Mouse (Mus musculus) myocyte (in vitro differentiated cells): ENCODE measurements around the gene Clpx. TPM values are rescaled to one million over a fixed set of nuclear protein-coding genes. Genes with fewer than 3 reads are reported as not detected.

Source experiments
- H3K27me3 ChIP-seq: one replicate; pipeline ENCODE4 v1.6.1; 2011; ENCODE audit not compliant: control insufficient read depth, insufficient read depth, insufficient read length
- H3K36me3 ChIP-seq: one replicate; pipeline ENCODE4 v1.6.1; 2011; ENCODE audit not compliant: control insufficient read depth, insufficient read depth
- H3K4me2 ChIP-seq: one replicate; pipeline ENCODE4 v1.6.1; 2011; ENCODE audit warnings: low read depth, control low read depth
- H3K4me3 ChIP-seq: one replicate; pipeline ENCODE4 v1.5.1; 2011; ENCODE audit warnings: mild to moderate bottlenecking, control low read depth, moderate library complexity
- H3K79me2 ChIP-seq: one replicate; pipeline ENCODE4 v1.6.1; 2011; ENCODE audit not compliant: control insufficient read depth, insufficient read depth
- H3ac ChIP-seq: one replicate; pipeline ENCODE4 v1.6.1; 2011; ENCODE audit not compliant: control insufficient read depth, insufficient read length
- CEBPB ChIP-seq: IDR thresholded peaks from 2 replicates; pipeline ENCODE4 v1.6.1; 2011; ENCODE audit warnings: mild to moderate bottlenecking, moderate library complexity; ENCODE audit not compliant: poor library complexity, insufficient read depth, severe bottlenecking
- E2F4 ChIP-seq: IDR thresholded peaks from one replicate; pipeline ENCODE4 v1.6.1; 2011; ENCODE audit warnings: mild to moderate bottlenecking, control low read depth, moderate library complexity; ENCODE audit not compliant: insufficient read depth
- MAX ChIP-seq: IDR thresholded peaks from one replicate; pipeline ENCODE4 v1.6.1; 2011; ENCODE audit warnings: low read depth, mild to moderate bottlenecking, control low read depth
- MYOD1 ChIP-seq, 3 experiments: IDR thresholded peaks; one replicate each; pipeline ENCODE4 v1.6.1; 2011; ENCODE audit warnings: control low read depth in 2 of 3, low read depth in 2 of 3, mild to moderate bottlenecking in 2 of 3, moderate library complexity in 1 of 3; ENCODE audit not compliant: insufficient read length in 2 of 3, control insufficient read depth in 1 of 3
- MYOG ChIP-seq, 3 experiments: IDR thresholded peaks; one replicate each; pipeline ENCODE4 v1.6.1; 2011; ENCODE audit warnings: control low read depth in 2 of 3, low read depth in 2 of 3, mild to moderate bottlenecking in 2 of 3; ENCODE audit not compliant: insufficient read length in 2 of 3, control insufficient read depth in 1 of 3, insufficient read depth in 1 of 3
- POLR2A ChIP-seq: IDR thresholded peaks from one replicate; pipeline ENCODE4 v1.6.1; 2011; ENCODE audit warnings: low read depth, mild to moderate bottlenecking, control low read depth, moderate library complexity; ENCODE audit not compliant: insufficient read length
- POLR2AphosphoS2 ChIP-seq: IDR thresholded peaks from one replicate; pipeline ENCODE4 v1.6.1; 2011; ENCODE audit warnings: low read depth, control low read depth; ENCODE audit not compliant: insufficient read length
- REST ChIP-seq: IDR thresholded peaks from one replicate; pipeline ENCODE4 v1.6.1; 2011; ENCODE audit warnings: mild to moderate bottlenecking, control low read depth, moderate library complexity; ENCODE audit not compliant: insufficient read depth, insufficient read length
- SRF ChIP-seq: IDR thresholded peaks from one replicate; pipeline ENCODE4 v1.6.1; 2011; ENCODE audit warnings: low read depth; ENCODE audit not compliant: control insufficient read depth, insufficient read length
- TCF12 ChIP-seq: IDR thresholded peaks from one replicate; pipeline ENCODE4 v1.6.1; 2011; ENCODE audit warnings: mild to moderate bottlenecking, control low read depth; ENCODE audit not compliant: poor library complexity, insufficient read depth, severe bottlenecking
- TCF3 ChIP-seq: IDR thresholded peaks from one replicate; pipeline ENCODE4 v1.6.1; 2011; ENCODE audit warnings: low read depth, control low read depth; ENCODE audit not compliant: insufficient read length
- USF1 ChIP-seq: IDR thresholded peaks from one replicate; pipeline ENCODE4 v1.6.1; 2011; ENCODE audit warnings: low read depth, mild to moderate bottlenecking, control low read depth, moderate library complexity
- polyA plus RNA-seq: library from polyadenylated mRNA; unstranded; fragments of >200 nt; fragmentation: generic; extraction: Trizol; gene quantifications from one replicate; pipeline ENCODE4 v1.2.1, GENCODE M21; 2012; ENCODE audit warnings: missing spikeins

The Clpx gene
- polyA plus RNA-seq, 1 experiment: 13.0 TPM

DNA sequence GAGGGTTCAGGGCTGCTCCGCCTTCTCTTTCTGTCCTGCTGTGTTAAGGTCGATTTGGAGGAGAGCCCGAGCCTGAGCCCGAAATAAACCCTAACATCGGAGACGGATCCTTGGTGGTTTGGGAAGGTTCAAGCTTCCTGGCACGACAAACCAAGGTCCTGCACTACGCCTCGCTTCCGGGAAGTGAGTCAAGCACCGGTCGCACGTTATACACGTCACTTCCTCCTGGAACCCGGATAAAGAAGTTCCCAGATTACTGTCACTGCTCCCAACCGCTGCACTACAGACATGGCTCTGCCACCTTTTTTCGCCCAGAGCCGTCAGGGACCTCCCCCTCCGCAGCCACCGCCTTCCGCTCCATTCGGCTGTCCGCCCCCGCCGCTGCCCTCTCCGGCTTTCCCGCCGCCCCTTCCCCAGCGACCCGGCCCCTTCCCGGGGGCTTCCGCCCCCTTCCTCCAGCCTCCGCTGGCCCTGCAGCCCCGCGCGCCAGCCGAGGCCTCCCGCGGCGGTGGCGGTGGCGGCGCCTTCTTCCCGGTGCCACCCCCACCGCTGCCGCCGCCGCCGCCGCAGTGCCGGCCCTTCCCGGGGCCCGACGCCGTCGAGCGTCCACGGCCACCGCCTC lies 51.9 kb downstream of the Clpx start, which contains the start of gene Pdcd7:
Pdcd7 (plus strand) TSS at position 251 of the 622 bp plus-strand sequence.
- peaks cover 39% of the 10 kb centered on the region for H3K79me2 ChIP-seq
- peak within 1 kb of the TSS; percentile 88 for H3ac ChIP-seq
- peak within 1 kb of the TSS; percentile 41 for H3K4me3 ChIP-seq
- H3K4me2 ChIP-seq: peak within 1 kb of the TSS; percentile 86
- no peak for TF ChIP-seq USF1
- no peak for TF ChIP-seq REST
- TF ChIP-seq CEBPB: no peak
- no peak for TF ChIP-seq MAX
- TF ChIP-seq MYOD1 (IDR thresholded peaks at IDR 0.05; ENCODE audit: control insufficient read depth in 1 of 3, insufficient read length in 2 of 3, low read depth in 2 of 3): no peak
- TF ChIP-seq TCF12: no peak
- no peak for TF ChIP-seq E2F4
- TF ChIP-seq MYOG (IDR thresholded peaks at IDR 0.05; ENCODE audit: control insufficient read depth in 1 of 3, insufficient read depth in 1 of 3, insufficient read length in 2 of 3, low read depth in 2 of 3): no peak
- TF ChIP-seq TCF3: no peak
- peak; percentile 91 for TF ChIP-seq POLR2AphosphoS2
- TF ChIP-seq SRF: peak; percentile 12
- peak; percentile 83 for TF ChIP-seq POLR2A
- no peaks in the 10 kb centered on the region for H3K27me3 ChIP-seq
- H3K36me3 ChIP-seq: no peaks in the 10 kb centered on the region

DNA sequence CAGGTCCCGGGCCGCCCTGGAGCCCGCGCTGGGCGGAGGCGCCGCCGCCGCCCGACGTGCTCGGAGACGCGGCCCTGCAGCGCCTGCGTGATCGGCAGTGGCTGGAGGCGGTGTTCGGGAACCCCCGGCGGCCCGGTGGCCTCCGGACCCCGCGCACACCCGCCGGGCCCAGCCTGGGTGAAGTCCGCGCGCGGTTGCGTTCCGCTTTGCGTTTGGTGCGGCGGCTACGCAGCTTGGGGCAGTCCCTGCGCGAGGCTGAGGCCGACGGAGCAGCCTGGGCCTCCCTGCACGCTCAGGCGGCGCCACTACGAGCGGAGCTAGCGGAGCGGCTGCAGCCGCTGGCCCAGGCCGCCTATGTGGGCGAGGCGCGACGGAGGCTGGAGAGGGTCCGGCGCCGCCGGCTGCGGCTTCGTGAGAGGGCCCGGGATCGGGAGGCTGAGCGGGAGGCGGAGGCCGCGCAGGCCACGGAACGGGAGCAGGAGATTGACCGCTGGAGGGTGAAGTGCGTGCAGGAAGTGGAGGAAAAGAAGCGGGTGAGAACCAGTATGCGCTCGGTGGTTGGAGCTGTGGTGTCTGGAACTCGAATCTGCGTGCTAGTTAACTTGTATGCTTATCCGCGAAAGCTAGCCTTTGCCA lies 52.5 kb downstream of the Clpx start:
- peak overlapping the region; percentile 86 for H3K4me2 ChIP-seq
- peak overlapping the region; percentile 88 for H3ac ChIP-seq
- TF ChIP-seq POLR2A (peak; percentile 47), REST (no peak)
- peaks cover 45% of the 10 kb centered on the region for H3K79me2 ChIP-seq
- no peaks in the 10 kb centered on the region for H3K27me3 ChIP-seq
- H3K4me3 ChIP-seq: peak overlapping the region; percentile 41
- H3K36me3 ChIP-seq: no peaks in the 10 kb centered on the region

GRCm38 (mm10) chr9:65347112-65347850 lies 53.2 kb downstream of the Clpx start:
- peak overlapping the region; percentile 88 for H3ac ChIP-seq
- no peak for TF ChIP-seq CEBPB
- TF ChIP-seq POLR2A: no peak
- TF ChIP-seq TCF12: no peak
- TF ChIP-seq E2F4: no peak
- no peak for TF ChIP-seq POLR2AphosphoS2
- no peak for TF ChIP-seq SRF
- no peaks in the 10 kb centered on the region for H3K27me3 ChIP-seq
- peaks cover 52% of the 10 kb centered on the region for H3K79me2 ChIP-seq
- H3K36me3 ChIP-seq: no peaks in the 10 kb centered on the region
- peak overlapping the region; percentile 86 for H3K4me2 ChIP-seq
- H3K4me3 ChIP-seq: peak overlapping the region; percentile 41

DNA sequence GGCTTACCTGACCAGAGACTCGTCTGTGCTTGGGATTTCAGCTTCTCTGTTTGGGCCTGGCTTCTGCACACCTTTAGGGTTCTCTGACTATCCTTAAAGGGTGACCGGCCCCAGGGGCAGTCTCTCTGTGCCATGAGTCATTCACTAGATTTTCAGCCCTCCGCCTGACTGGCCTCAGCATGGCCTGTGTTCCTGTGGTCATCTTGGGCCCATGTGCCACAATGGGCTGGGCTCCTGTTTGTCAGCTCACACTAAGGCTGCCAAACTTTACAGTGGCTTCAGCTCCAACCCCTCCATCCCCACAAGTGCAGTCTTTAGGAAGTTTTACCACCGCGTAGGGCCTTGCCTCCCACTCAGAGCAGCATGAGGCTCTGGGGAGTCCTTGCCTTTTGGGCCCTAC lies 59.2 kb downstream of the Clpx start:
- no peak for TF ChIP-seq POLR2A
- no peak for TF ChIP-seq POLR2AphosphoS2
- no peak for TF ChIP-seq CEBPB
- no peak for TF ChIP-seq SRF
- no peak for TF ChIP-seq E2F4
- no peak for TF ChIP-seq MYOG (IDR thresholded peaks at IDR 0.05; ENCODE audit: control insufficient read depth in 1 of 3, insufficient read depth in 1 of 3, insufficient read length in 2 of 3, low read depth in 2 of 3)
- TF ChIP-seq TCF3: no peak
- TF ChIP-seq MYOD1 (IDR thresholded peaks at IDR 0.05; ENCODE audit: control insufficient read depth in 1 of 3, insufficient read length in 2 of 3, low read depth in 2 of 3): no peak
- TF ChIP-seq MAX: no peak
- no peak for TF ChIP-seq USF1
- TF ChIP-seq REST: no peak
- no peak for TF ChIP-seq TCF12
- Histone ChIP-seq H3K79me2 (peaks cover 55% of the 10 kb centered on the region), H3K4me2 (no peak overlapping the region), H3K27me3 (no peaks in the 10 kb centered on the region), H3K36me3 (peaks cover 22% of the 10 kb centered on the region), H3K4me3 (no peak overlapping the region), H3ac (no peak overlapping the region)

- no peak for TF ChIP-seq USF1
- TF ChIP-seq CEBPB: no peak
- TF ChIP-seq MYOG (IDR thresholded peaks at IDR 0.05; ENCODE audit: control insufficient read depth in 1 of 3, insufficient read depth in 1 of 3, insufficient read length in 2 of 3, low read depth in 2 of 3): no peak
- TF ChIP-seq POLR2A: no peak
- no peak for TF ChIP-seq MAX
- TF ChIP-seq TCF3: no peak
- TF ChIP-seq SRF: no peak
- no peak overlapping the region for H3K4me3 ChIP-seq
- H3K36me3 ChIP-seq: peaks cover 39% of the 10 kb centered on the region
- peaks cover 24% of the 10 kb centered on the region for H3K79me2 ChIP-seq
- no peaks in the 10 kb centered on the region for H3K27me3 ChIP-seq
- no peak overlapping the region for H3K4me2 ChIP-seq
- H3ac ChIP-seq: no peak overlapping the region
Observed at GRCm38 (mm10) chr9:65356561-65356960, 62.5 kb downstream of the Clpx start.
